Mouse (Mus musculus): ENCODE measurements around the gene Olfr248. TPM values are rescaled to one million over a fixed set of nuclear protein-coding genes. Genes with fewer than 3 reads are reported as not detected.

The Olfr248 gene
- polyA plus RNA-seq, 1 experiment from 2014 or later = not detected

Other genes starting within 250 kb of the Olfr248 start
- gene Olfr420, start 235.4 kb upstream of the Olfr248 start, polyA plus RNA-seq (2015; fragmentation: Nextera tagmentation; extraction: Ambion mirVana) = not detected in 2 replicates
- 0.06 and 0.20 TPM in 2 replicates for gene Spta1, start 218.3 kb upstream of the Olfr248 start, polyA plus RNA-seq (2015; fragmentation: Nextera tagmentation; extraction: Ambion mirVana)
- not detected in 2 replicates for gene Olfr419, start 139.0 kb upstream of the Olfr248 start, polyA plus RNA-seq (2015; fragmentation: Nextera tagmentation; extraction: Ambion mirVana)
- gene Mptx1, start 60.5 kb upstream of the Olfr248 start, polyA plus RNA-seq (2015; fragmentation: Nextera tagmentation; extraction: Ambion mirVana) = 0.23 TPM in 1 of 2 replicates, not detected in the other
- not detected in 2 replicates for gene Olfr417, start 25.9 kb upstream of the Olfr248 start, polyA plus RNA-seq (2015; fragmentation: Nextera tagmentation; extraction: Ambion mirVana)
- gene Olfr414, start 33.0 kb downstream of the Olfr248 start, polyA plus RNA-seq (2015; fragmentation: Nextera tagmentation; extraction: Ambion mirVana) = not detected in 2 replicates
- not detected in 2 replicates for gene Olfr220, start 51.0 kb downstream of the Olfr248 start, polyA plus RNA-seq (2015; fragmentation: Nextera tagmentation; extraction: Ambion mirVana)
- gene Fmn2, start 110.8 kb downstream of the Olfr248 start, polyA plus RNA-seq (2015; fragmentation: Nextera tagmentation; extraction: Ambion mirVana) = 8.3 and 8.5 TPM in 2 replicates

Measured in neural tube, embryonic 15.5 days (tissue).